Mouse (Mus musculus) forebrain, postnatal 0 days (tissue): ENCODE results near the gene Cela1. TPM values are rescaled to one million over a fixed set of nuclear protein-coding genes. Genes with fewer than 3 reads are reported as not detected.

Source experiments
- ATAC-seq: fragments of 200-750 bp; cut with Nextera tagmentation; 2 replicates; pipeline ENCODE4 v1.8.0; 2017; ENCODE audit warnings: mild to moderate bottlenecking, moderate library complexity
- DNase-seq: peaks from one replicate; pipeline ENCODE4 v3.0.0-alpha.2; 2015
- H3K27ac ChIP-seq: fragments of 300-500 bp; sonication (generic); 2 replicates; pipeline ENCODE4 v1.5.1; 2014; ENCODE audit warnings: low read depth, mild to moderate bottlenecking, antibody characterized with exemption, low read length, moderate library complexity, mixed read lengths
- H3K27me3 ChIP-seq: fragments of 300-500 bp; sonication (generic); 2 replicates; pipeline ENCODE4 v1.6.1; 2014; ENCODE audit warnings: mild to moderate bottlenecking, low read length, mixed read lengths; ENCODE audit not compliant: insufficient read depth
- H3K36me3 ChIP-seq: fragments of 300-500 bp; sonication (generic); 2 replicates; pipeline ENCODE4 v1.6.1; 2014; ENCODE audit warnings: mild to moderate bottlenecking, moderate library complexity; ENCODE audit not compliant: insufficient read depth
- H3K4me1 ChIP-seq: fragments of 300-500 bp; sonication (generic); 2 replicates; pipeline ENCODE4 v1.6.1; 2014; ENCODE audit warnings: antibody characterized with exemption; ENCODE audit not compliant: insufficient read depth
- H3K4me2 ChIP-seq: fragments of 300-500 bp; sonication (generic); 2 replicates; pipeline ENCODE4 v1.6.1; 2014; ENCODE audit warnings: low read depth, mild to moderate bottlenecking, moderate library complexity
- H3K4me3 ChIP-seq: fragments of 300-500 bp; sonication (generic); 2 replicates; pipeline ENCODE4 v1.5.1; 2014; ENCODE audit warnings: low read depth, low read length, mixed read lengths
- H3K9ac ChIP-seq: fragments of 300-500 bp; sonication (generic); 2 replicates; pipeline ENCODE4 v1.6.1; 2014; ENCODE audit warnings: mild to moderate bottlenecking
- H3K9me3 ChIP-seq: fragments of 300-500 bp; sonication (generic); 2 replicates; pipeline ENCODE4 v1.6.1; 2016; ENCODE audit warnings: low read length
- CTCF ChIP-seq: sonication (generic); IDR thresholded peaks from 2 replicates; pipeline ENCODE4 v1.5.1; 2016; ENCODE audit warnings: antibody characterized with exemption, control low read depth, low read depth
- whole genome bisulfite sequencing: fragments of 180-500 bp; shearing (Covaris S2); extraction: QIAGEN DNeasy Blood & Tissue Kit; methylation state at CpG from one replicate; pipeline ENCODE4 v1.1.7; 2014; 5-methylcytosine and 5-hydroxymethylcytosine counted together
- polyA plus RNA-seq: library from polyadenylated mRNA; unstranded; fragments of >200 nt; fragmentation: Nextera tagmentation; extraction: Ambion mirVana; gene quantifications from 2 replicates; pipeline ENCODE4 v1.2.1, GENCODE M21; 2015
- total RNA-seq: library from RNA; depleted of rRNA; stranded (reverse); fragments of >200 nt; gene quantifications from 2 replicates; pipeline ENCODE4 v1.2.3, GENCODE M21; 2014

The Cela1 gene
- total and polyA plus RNA-seq, 2 experiments from 2014 or later, result 0.81 to 5.1 TPM

DNA sequence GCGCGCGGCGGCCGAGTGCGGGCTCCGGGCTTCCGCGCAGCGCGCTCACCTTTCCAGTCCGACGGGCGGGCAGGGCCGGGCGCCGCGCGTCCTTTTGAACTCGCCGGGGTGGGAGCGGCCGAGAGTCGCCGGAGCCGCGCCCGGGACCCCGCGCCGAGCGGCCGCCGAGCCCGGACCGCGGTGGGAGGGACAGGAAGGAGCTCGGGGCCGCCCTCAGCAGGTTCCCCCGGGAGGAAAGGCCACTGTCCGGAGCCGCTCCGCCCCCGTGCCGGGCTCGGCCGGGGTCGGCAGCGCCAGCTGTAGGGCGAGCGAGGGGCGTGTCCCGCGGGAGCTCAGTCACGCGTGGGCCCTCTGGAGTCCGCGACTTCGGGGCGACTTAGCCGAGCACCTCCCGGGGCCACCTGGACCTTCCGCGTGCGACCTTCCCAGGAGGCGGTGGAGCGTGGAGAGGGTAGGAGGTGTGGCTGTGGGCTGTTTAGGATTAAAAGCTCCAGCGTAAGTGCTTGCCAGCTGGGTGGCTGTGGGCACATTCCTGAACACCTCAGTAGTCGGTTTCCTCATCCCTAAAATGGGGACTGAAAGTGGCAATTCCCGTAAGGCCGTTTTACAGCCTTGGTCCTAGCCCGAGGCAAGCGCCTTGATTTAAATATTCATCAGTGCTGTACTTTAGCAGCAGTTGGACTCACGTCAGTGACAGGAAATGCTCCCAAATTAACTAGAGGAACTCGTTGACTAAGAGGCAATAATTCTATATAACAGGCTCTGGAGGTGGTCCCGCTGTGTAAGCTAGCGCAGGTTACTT, 50.8 kb downstream of the Cela1 start, which contains the start of gene Smagp:
Gene Smagp, minus strand, starts transcription at position 241 of the 802 bp plus-strand sequence.
- ATAC-seq (no peak), DNase-seq (peak; percentile 13)
- H3K36me3 ChIP-seq, result no peaks in the 10 kb centered on the region
- peaks cover 41% of the 10 kb centered on the region for H3K27me3 ChIP-seq
- no peaks in the 10 kb centered on the region for H3K4me1 ChIP-seq
- peak within 1 kb of the TSS; percentile 14; the same call in 1 of the 2 replicates for H3K9ac ChIP-seq
- WGBS, result under 1% methylated on average over 63 of the region's 77 CpGs
- H3K4me2 ChIP-seq, result peak within 1 kb of the TSS; percentile 70
- no peaks in the 10 kb centered on the region for H3K9me3 ChIP-seq
- no peak within 1 kb of the TSS for H3K27ac ChIP-seq
- no peak for TF ChIP-seq CTCF
- H3K4me3 ChIP-seq, result peak within 1 kb of the TSS; percentile 34

DNA sequence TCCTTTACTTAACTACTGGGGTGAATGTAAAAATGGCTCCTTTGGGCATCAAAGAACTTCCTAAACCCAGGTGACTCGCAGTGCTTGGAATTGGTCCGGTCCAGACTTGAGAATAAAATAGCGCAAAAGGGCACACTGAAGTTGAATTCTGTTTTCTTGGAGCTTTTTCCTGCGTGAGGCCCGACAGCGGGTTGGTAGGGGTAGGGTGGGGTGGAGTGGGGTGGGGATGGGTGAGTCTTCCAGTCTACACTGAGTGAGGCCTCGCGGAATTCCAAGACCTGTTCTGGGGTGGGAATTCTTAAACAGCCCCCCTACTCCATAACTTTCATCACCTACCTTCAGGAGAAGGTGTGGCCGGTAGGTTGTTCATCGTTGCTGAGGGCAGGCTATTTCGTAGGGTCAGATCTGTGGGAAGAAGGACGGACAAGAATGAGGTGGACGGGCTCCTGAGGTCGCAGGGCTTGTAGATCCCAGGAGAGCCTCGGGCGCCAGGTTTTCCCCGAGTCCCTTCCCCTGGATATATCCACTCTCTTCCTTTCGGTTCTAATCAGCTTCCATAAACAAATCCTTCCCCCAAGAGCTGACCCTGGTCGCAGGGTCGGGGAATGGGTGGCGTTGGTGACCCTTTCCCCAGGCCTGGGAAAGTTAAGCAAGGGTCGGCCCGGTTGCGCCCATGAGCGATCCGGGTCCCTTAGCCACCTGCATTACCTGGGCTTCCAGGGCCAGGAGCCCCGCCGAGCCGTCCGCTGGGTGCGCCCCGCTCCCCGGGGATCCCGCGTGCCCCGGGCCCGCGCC, 51.7 kb downstream of the Cela1 start:
- Histone ChIP-seq H3K9ac (peak overlapping the region; percentile 14; the same call in 1 of the 2 replicates), H3K4me1 (no peaks in the 10 kb centered on the region), H3K9me3 (no peaks in the 10 kb centered on the region), H3K27ac (no peak overlapping the region), H3K27me3 (peaks cover 41% of the 10 kb centered on the region), H3K4me3 (peak overlapping the region; percentile 34), H3K36me3 (no peaks in the 10 kb centered on the region), H3K4me2 (peak overlapping the region; percentile 70)
- no peak for DNase-seq
- ATAC-seq, result no peak
- WGBS, result 6% methylated on average over 38 of the region's 38 CpGs
- TF ChIP-seq CTCF, result no peak

DNA sequence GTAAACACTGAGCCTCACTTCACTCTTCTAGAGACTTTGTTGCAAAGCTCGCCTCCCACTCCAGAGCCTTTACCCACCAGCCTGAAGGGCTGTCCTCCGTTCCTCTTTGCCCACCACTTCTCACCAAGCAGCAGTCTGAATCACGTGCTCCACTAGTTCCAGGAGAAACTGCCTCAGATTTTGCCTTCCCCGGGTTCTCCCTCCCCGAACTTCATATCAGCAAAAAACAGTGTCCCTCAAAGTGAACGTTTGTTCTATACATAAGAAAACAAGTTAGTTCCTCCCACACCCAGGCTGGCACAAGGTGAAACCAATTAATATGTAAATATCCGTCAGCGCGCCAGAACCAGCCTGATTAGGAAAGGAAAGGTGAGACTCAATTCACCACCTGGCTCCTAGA, 52.5 kb downstream of the Cela1 start:
- Histone ChIP-seq H3K4me3 (no peak overlapping the region), H3K9me3 (no peaks in the 10 kb centered on the region), H3K27me3 (peaks cover 41% of the 10 kb centered on the region), H3K27ac (no peak overlapping the region), H3K4me1 (no peaks in the 10 kb centered on the region), H3K36me3 (no peaks in the 10 kb centered on the region), H3K4me2 (no peak overlapping the region), H3K9ac (no peak overlapping the region)
- no peak for ATAC-seq
- TF ChIP-seq CTCF, result no peak
- no peak for DNase-seq
- 10% methylated on average over 9 of the region's 9 CpGs for WGBS

DNA sequence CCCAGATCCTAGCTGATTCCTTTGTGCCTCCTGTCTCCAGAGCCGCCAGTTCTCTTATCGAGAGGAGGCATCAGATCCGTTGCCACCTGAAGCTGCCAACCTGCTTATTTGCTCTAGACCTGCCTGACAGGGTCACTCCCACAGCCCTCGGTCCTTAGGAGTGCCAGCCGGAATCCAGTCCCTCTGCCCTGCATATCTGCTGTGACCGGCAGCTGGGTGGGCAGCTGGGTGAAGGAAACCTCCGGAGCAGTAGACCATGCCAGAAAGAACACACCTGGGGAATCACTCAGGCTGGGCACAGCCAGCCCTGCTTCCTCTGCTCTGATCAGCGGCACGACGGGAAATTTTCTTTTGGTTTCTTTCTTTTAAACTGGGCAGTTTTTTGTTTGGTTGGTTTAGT, 54.4 kb downstream of the Cela1 start:
- 86% methylated on average over 10 of the region's 10 CpGs for WGBS
- no peak overlapping the region for H3K9ac ChIP-seq
- peaks cover 41% of the 10 kb centered on the region for H3K27me3 ChIP-seq
- no peaks in the 10 kb centered on the region for H3K9me3 ChIP-seq
- no peak overlapping the region for H3K4me2 ChIP-seq
- no peak overlapping the region for H3K4me3 ChIP-seq
- H3K4me1 ChIP-seq, result no peaks in the 10 kb centered on the region
- H3K36me3 ChIP-seq, result no peaks in the 10 kb centered on the region
- no peak overlapping the region for H3K27ac ChIP-seq
- no peak for TF ChIP-seq CTCF
- DNase-seq (no peak), ATAC-seq (no peak)

DNA sequence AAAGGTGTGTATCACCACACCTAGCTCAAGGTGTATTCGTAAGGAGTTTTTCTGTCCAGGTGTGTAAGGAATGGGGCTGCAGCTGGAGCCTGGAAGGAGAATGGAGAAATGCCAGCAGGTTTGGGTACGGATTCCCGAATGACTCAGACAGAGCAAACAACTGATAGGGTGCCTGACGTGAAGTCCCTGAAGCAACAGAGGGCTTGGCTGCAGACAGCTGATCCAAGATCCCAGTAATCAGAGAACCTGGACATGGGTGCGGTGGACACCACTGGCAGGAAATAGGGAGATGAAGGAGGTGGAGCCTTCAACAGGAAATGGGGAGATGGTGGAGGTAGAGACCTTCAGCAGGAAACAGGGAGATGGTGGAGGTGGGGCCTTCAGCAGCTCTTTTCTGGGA, 55.4 kb downstream of the Cela1 start:
- H3K27me3 ChIP-seq, result peaks cover 32% of the 10 kb centered on the region
- no peak overlapping the region for H3K4me3 ChIP-seq
- no peak overlapping the region for H3K4me2 ChIP-seq
- 90% methylated on average over 5 of the region's 5 CpGs for WGBS
- no peak overlapping the region for H3K27ac ChIP-seq
- H3K36me3 ChIP-seq, result no peaks in the 10 kb centered on the region
- ATAC-seq (no peak), DNase-seq (no peak)
- no peaks in the 10 kb centered on the region for H3K9me3 ChIP-seq
- no peak for TF ChIP-seq CTCF
- H3K4me1 ChIP-seq, result no peaks in the 10 kb centered on the region
- H3K9ac ChIP-seq, result no peak overlapping the region

DNA sequence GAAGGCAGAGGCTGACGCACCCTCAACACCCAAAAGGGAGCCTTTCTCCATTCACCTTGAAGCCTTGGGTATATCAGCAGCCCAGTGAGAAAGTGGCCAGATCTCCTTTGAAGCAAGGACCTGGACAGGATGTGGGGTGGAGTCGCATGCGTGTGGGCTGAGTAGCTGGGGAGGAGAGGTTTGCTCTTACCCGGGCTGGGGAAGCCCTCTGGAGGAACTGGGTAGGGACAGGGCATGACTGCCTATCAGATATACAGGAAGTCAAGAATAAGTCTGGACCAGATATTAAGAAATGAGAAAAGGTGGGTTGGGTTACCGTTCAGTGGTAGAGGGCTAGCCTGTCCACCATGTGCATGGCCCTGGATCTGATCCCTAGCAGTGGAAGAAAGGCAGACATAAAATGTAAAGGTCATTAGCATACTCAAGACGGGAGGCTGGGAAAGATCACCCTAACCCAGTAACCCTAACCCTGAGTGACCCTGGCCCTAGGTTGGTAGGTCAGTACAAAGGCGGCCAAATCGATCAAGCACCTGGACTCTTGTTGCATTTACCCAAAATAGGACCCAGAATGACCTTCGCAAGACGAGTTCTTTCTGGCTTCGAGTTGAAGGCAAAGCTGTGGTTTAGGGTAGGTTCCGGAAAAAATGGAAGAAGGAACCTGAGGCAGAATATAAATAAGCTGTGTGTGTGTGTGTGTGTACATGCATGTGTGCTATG, 56.1 kb downstream of the Cela1 start:
- Histone ChIP-seq H3K4me3 (no peak overlapping the region), H3K9ac (no peak overlapping the region), H3K27me3 (peaks cover 25% of the 10 kb centered on the region), H3K9me3 (no peaks in the 10 kb centered on the region), H3K4me1 (no peaks in the 10 kb centered on the region), H3K27ac (no peak overlapping the region), H3K36me3 (no peaks in the 10 kb centered on the region), H3K4me2 (no peak overlapping the region)
- ATAC-seq (no peak), DNase-seq (no peak)
- TF ChIP-seq CTCF, result no peak
- WGBS, result 89% methylated on average over 12 of the region's 12 CpGs
